Mouse (Mus musculus) midbrain, embryonic 15.5 days (tissue): Measurements from ENCODE around the gene Nup37. TPM values are rescaled to one million over a fixed set of nuclear protein-coding genes. Genes with fewer than 3 reads are reported as not detected.

ENCODE experiments used
- polyA plus RNA-seq: library from polyadenylated mRNA; unstranded; fragments of >200 nt; fragmentation: Nextera tagmentation; extraction: Ambion mirVana; gene quantifications from 2 replicates; pipeline ENCODE4 v1.2.1, GENCODE M21; 2015

Gene Nup37
- polyA plus RNA-seq, 1 experiment from 2014 or later, result 21.7 TPM

Other genes starting within 250 kb of the Nup37 start
- gene Pmch, start 55.9 kb upstream of the Nup37 start, polyA plus RNA-seq, result 31.6 and 54.3 TPM in 2 replicates
- gene Parpbp, start 51 bp upstream of the Nup37 start, polyA plus RNA-seq, result 1.8 and 2.3 TPM in 2 replicates
- gene Washc3, start 54.1 kb downstream of the Nup37 start, polyA plus RNA-seq, result 39.0 and 40.2 TPM in 2 replicates
- gene Dram1, start 232.1 kb downstream of the Nup37 start, polyA plus RNA-seq, result 0.46 and 0.55 TPM in 2 replicates
- 20.7 and 24.1 TPM in 2 replicates for gene Gnptab, start 232.1 kb downstream of the Nup37 start, polyA plus RNA-seq